In genomic region chr13:102667842-102668241, GRCm38 (mm10) we compare ENCODE assay signal across 12 mouse cellular contexts.
"Had no signal": no experiment of that assay in that cellular context is flagged by ENCODE, and none has a peak within 500 bp of the region (broad histone marks: within the 10 kb centered on the region; RNA-seq: fewer than 3 reads in every experiment).

No protein-coding gene starts in this region.

- H3K27ac ChIP-seq: layer of hippocampus, adult 2 months; limb, embryonic 10.5 days; liver, embryonic 15.5 days had no signal

- H3K9me3 ChIP-seq: limb, embryonic 10.5 days; liver, embryonic 15.5 days had no signal

- DNase-seq: kidney, postnatal 10 days; kidney, postnatal 4 days; lung, adult 2 months; lung, postnatal 36 days; right cerebral cortex, adult 18-20 months; right cerebral cortex, postnatal 25 days; thymus, postnatal 36 days had no signal

- ATAC-seq: lung, postnatal 0 days; midbrain, embryonic 16.5 days had no signal

- H3K4me3 ChIP-seq: layer of hippocampus, adult 2 months; limb, embryonic 10.5 days; liver, embryonic 15.5 days had no signal

- H3K4me1 ChIP-seq: limb, embryonic 10.5 days had no signal

- H3K9ac ChIP-seq: liver, embryonic 15.5 days had no signal

- H3K36me3 ChIP-seq: limb, embryonic 10.5 days; liver, embryonic 15.5 days had no signal
